Mouse (Mus musculus): ENCODE results near the gene Eif4ebp2. TPM values are rescaled to one million over a fixed set of nuclear protein-coding genes. Genes with fewer than 3 reads are reported as not detected.

Gene Eif4ebp2
- total RNA-seq, 4 experiments from 2014 or later: 82.0 to 113 (median 91.2) TPM

DNA sequence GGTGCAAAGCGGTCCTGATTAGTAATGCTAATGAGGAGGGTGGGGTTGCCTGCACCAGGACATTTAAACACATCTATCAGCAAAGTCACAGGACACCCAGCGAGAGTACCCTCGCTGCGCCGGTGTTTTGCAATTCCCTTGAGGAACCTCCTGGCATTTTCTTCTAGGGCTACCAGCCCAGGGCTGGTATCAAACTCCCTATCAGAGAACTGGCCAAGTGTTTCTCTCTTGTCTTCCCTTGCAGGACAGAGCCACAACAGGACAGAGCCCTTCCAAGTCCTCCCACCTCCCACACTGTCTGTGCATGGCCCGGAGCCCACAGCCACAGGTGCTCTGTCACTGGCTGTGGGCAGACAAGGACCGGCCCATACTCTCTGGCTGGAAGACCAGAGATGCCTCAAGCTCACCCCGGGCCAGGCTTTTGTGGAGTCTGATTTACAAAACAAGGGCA is 70.2 kb downstream of the Eif4ebp2 start:
- no peak for DNase-seq

DNA sequence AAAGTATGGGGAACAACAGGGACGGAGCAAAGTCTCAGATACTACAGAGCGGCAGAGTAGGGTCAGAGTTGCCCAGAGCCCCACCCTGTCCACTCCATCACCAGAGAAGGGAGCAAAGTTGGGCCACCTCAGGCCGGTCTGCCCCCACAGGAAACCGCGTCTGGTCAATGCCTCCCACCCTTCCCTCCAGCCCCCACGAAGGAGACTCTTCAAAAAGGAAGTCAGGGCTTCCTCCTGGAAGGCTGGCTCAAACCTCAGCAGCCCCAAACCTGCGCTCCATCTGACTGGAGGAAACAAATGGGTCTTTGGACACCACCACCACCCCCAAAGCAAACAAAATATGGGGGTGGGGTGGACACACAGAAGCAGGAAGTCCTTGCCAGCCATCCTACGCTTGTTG is 70.6 kb downstream of the Eif4ebp2 start:
- DNase-seq: no peak

DNA sequence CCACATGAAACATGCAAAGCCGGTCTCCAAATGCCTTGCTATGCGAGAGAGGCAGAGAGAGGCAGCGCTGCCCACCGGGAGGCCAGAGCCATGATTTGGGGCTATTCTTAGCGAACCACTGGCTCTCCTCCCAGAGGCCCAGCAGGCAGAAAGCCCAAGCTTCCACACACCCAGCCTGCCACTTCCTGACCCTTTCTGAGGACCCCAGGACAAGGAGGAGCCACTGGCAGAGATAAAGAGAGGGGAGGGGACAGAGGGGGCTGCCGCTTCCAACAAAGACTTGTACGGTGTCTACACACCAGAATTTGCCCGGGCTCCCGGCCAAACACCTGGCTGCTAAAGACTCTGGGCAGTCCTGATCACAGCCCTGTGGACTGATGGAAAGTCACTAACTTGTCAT is 72.3 kb downstream of the Eif4ebp2 start:
- DNase-seq: no peak

DNA sequence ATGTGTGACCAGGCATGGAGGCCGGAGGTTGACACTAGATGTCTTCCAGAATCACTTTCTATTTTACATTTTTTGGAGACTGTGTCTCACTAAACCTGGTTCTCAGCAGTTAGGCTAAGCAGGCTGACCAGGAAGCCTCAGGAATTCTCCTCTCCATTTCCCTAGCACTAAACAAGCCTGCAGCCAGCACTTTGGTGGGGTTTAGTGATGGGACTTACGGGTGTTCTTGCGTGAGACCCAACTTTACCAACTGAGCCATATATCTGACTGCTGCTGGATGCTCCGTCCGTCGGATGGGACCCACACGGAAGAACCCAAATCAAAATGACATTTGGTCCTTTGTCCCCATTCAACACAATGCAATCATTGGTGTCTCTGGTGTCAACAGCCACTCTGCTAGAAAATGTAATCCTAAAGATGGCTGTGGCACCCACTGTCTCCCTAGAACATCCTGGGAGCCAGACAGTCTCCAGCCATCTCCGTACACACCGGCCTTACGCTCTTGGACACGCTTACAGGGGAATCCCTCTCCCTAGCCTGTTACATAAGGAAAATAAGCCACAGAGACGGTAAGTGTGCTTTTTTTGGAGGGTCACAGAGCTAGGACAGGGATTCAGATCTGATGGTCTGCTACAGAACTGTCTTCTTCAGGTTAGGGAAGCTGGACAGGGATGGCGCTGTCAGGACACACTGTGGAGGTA is 73.0 kb downstream of the Eif4ebp2 start:
- no peak for DNase-seq

DNA sequence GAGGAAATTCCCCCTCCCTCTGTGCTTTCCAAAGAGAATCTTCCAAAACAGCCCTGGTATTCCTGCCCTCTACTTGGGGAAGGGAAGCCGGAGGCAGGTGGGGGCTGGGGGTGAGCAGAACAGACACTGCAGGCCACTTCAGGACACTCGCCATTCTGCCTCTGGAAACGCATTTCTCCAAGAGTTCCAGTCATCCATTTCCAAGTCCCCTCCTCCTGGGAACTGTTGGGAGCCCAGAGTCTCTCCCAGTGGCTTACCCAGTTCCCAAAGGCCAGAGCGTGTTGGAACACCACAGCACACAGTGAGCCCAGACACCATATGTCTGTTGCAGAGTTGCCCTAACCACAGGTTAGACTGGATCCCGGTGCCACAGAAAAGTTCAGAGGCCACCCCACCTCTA is 73.8 kb downstream of the Eif4ebp2 start:
- DNase-seq: no peak

Other genes starting within 250 kb of the Eif4ebp2 start
- gene Adamts14, start 179.2 kb downstream of the Eif4ebp2 start, total RNA-seq (2022): 1 to 10 TPM; 1.7 to 3.9 (median 1.9) TPM
- gene Prf1, start 154.8 kb downstream of the Eif4ebp2 start, total RNA-seq (2022): under 1 TPM; 0.21 to 0.61 (median 0.31) TPM
- gene Pald1, start 69.1 kb downstream of the Eif4ebp2 start, total RNA-seq (2022): 10 to 100 TPM; 13.2 to 24.9 (median 19.0) TPM
- gene Nodal, start 34.7 kb downstream of the Eif4ebp2 start, total RNA-seq (2022): not detected
- 10 to 100 TPM; 11.9 to 29.3 (median 17.8) TPM for gene Lrrc20, start 23.1 kb upstream of the Eif4ebp2 start, total RNA-seq (2022)
- under 1 TPM in 3 of 4 experiments, not detected in 1; 0.15 to 0.32 (median 0.24) TPM for gene Npffr1, start 142.8 kb upstream of the Eif4ebp2 start, total RNA-seq (2022)
- gene Ppa1, start 195.9 kb upstream of the Eif4ebp2 start, total RNA-seq (2022): 100 to 1,000 TPM in 2 of 4 experiments, 10 to 100 TPM in 2; 70.0 to 114 (median 96.9) TPM
- gene Sar1a, start 227.6 kb upstream of the Eif4ebp2 start, total RNA-seq (2022): 100 to 1,000 TPM; 192 to 224 (median 209) TPM
- gene Tysnd1, start 242.9 kb upstream of the Eif4ebp2 start, total RNA-seq (2022): 100 to 1,000 TPM in 2 of 4 experiments, 10 to 100 TPM in 2; 58.1 to 133 (median 96.3) TPM